23 mouse cellular contexts compared by ENCODE assay signal in genomic region chr11:55701921-55702320, GRCm38 (mm10).
DNase-seq lines count a peak whose midpoint lies in the region; ATAC-seq lines count a peak whose summit lies in the region.
"Had no signal": no experiment of that assay in that cellular context is flagged by ENCODE, and none has a peak within 500 bp of the region (broad histone marks: within the 10 kb centered on the region; RNA-seq: fewer than 3 reads in every experiment).

No protein-coding gene starts in this region.

- H3K9me3 ChIP-seq in kidney, embryonic 14.5 days (ENCODE audit: control insufficient read depth, low read length) = no peaks in the 10 kb centered on the region
- H3K9me3 ChIP-seq: embryonic facial prominence, embryonic 10.5 days; embryonic facial prominence, embryonic 12.5 days; forebrain, embryonic 13.5 days; forebrain, embryonic 15.5 days had no signal

- H3K9ac ChIP-seq in kidney, embryonic 14.5 days (ENCODE audit: low read depth, low read length) = no peak overlapping the region
- H3K9ac ChIP-seq: embryonic facial prominence, embryonic 12.5 days; forebrain, embryonic 13.5 days; forebrain, embryonic 15.5 days had no signal

- no peaks in the 10 kb centered on the region for H3K36me3 ChIP-seq in kidney, embryonic 14.5 days (ENCODE audit: control insufficient read depth, insufficient read depth, low read length)
- H3K36me3 ChIP-seq: embryonic facial prominence, embryonic 10.5 days; embryonic facial prominence, embryonic 12.5 days; forebrain, embryonic 15.5 days; G1E had no signal

- no peaks in the 10 kb centered on the region for H3K27me3 ChIP-seq in kidney, embryonic 14.5 days (ENCODE audit: control insufficient read depth, insufficient read depth, low read length)
- H3K27me3 ChIP-seq: embryonic facial prominence, embryonic 12.5 days; forebrain, embryonic 13.5 days; forebrain, embryonic 15.5 days; Patski had no signal

- DNase-seq in heart, adult 11 months = peak; percentile 22
- DNase-seq in heart, adult 18-20 months = no peak
- DNase-seq in kidney, adult 9 months = peak; percentile 39
- no peak for DNase-seq in kidney, postnatal 4 days
- peak; percentile 8 for DNase-seq in kidney, postnatal 14 days
- DNase-seq: adrenal gland, adult 8-10 months; adrenal gland, postnatal 14 days; adrenal gland, postnatal 36 days; B cell, adult 2 months; cerebellum, adult 11-12 months; cerebellum, adult 2 months; cerebellum, adult 9-10 months; cerebellum, postnatal 10 days; cerebellum, postnatal 25 days had no signal

- no peak overlapping the region for H3K4me2 ChIP-seq in kidney, embryonic 14.5 days (replicated peaks; ENCODE audit: low read depth, low read length)
- H3K4me2 ChIP-seq: embryonic facial prominence, embryonic 12.5 days; forebrain, embryonic 13.5 days; forebrain, embryonic 15.5 days had no signal

- no peak overlapping the region for H3K27ac ChIP-seq in kidney, embryonic 14.5 days (ENCODE audit: low read depth, low read length)
- H3K27ac ChIP-seq: embryonic facial prominence, embryonic 10.5 days; embryonic facial prominence, embryonic 12.5 days; forebrain, embryonic 13.5 days; forebrain, embryonic 15.5 days had no signal

- H3K4me1 ChIP-seq in kidney, embryonic 14.5 days (ENCODE audit: control insufficient read depth, insufficient read depth, low read length) = no peaks in the 10 kb centered on the region
- H3K4me1 ChIP-seq: embryonic facial prominence, embryonic 10.5 days; embryonic facial prominence, embryonic 12.5 days; forebrain, embryonic 13.5 days; forebrain, embryonic 15.5 days had no signal

- 79% methylated on average over 2 of the region's 2 CpGs for WGBS in kidney, embryonic 14.5 days

- no peak for ATAC-seq in kidney, embryonic 14.5 days (ENCODE audit: low FRiP score, low TSS enrichment)
- ATAC-seq: activated CD4-positive, CD25-positive, alpha-beta regulatory T cell, adult 4 months; CD4-positive, CD25-positive, alpha-beta regulatory T cell, adult 4 months; forebrain, embryonic 13.5 days; forebrain, embryonic 15.5 days; Patski had no signal

- H3K4me3 ChIP-seq in kidney, embryonic 14.5 days (ENCODE audit: low read length) = no peak overlapping the region
- H3K4me3 ChIP-seq: embryonic facial prominence, embryonic 10.5 days; embryonic facial prominence, embryonic 12.5 days; forebrain, embryonic 13.5 days; forebrain, embryonic 15.5 days had no signal

Comparison
In these comparisons a context has a peak if more than half of its experiments do, and no peak if none do; other contexts are left out.
1. DNase-seq: peak in heart, adult 11 months (single experiment), kidney, adult 9 months (single experiment) and kidney, postnatal 14 days (single experiment); none in heart, adult 18-20 months (0 of 2) and kidney, postnatal 4 days (0 of 2).